Mouse (Mus musculus) heart, adult 18-20 months (tissue): ENCODE results near the gene Cnpy4. TPM values are rescaled to one million over a fixed set of nuclear protein-coding genes. Genes with fewer than 3 reads are reported as not detected.
"Not testable (repeated sequence)": the region's sequence is repeated elsewhere in the genome, so short reads cannot be mapped to it uniquely, and the experiment has no call there.

Source experiments
- DNase-seq, 2 experiments: peaks; one replicate each; pipeline ENCODE4 v3.0.0; 2021 to 2022; ENCODE audit warnings: mixed read lengths in 1 of 2
- microRNA-seq, 2 experiments: library from miRNA; unstranded; fragments of <30 nt; microRNA quantifications; one replicate each; pipeline ENCODE4 v1.2.0; 2022
- total RNA-seq, 2 experiments: library from RNA; stranded (reverse); gene quantifications; 2 replicates each; pipeline ENCODE4 v1.2.3; 2021

The Cnpy4 gene
- total RNA-seq, 2 experiments from 2014 or later = 6.3 to 6.9 TPM

GRCm38 (mm10) chr5:138202086-138202485, 14.8 kb downstream of the Cnpy4 start:
- DNase-seq = no peak

DNA sequence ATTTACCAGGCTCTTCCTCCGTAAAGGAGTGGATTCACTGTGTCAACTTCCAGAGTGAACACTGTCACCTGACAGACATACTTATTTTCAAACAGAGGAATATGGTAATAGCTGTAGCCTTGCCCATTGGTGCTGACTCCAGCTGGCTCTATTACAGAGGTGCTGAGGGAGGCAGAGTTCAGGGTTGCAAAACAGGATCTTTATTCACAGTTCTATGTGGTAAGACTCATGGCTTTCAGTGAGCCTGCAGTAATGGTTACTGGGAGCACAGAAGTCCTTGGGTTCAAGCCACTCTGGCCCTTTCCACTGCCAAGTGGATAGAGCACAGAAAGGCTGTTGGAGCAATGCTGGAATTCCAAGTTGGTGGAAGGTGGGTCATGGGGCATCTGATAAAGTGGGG, 20.0 kb downstream of the Cnpy4 start:
- peak in 1 of 2 experiments; percentile 47 for DNase-seq

DNA sequence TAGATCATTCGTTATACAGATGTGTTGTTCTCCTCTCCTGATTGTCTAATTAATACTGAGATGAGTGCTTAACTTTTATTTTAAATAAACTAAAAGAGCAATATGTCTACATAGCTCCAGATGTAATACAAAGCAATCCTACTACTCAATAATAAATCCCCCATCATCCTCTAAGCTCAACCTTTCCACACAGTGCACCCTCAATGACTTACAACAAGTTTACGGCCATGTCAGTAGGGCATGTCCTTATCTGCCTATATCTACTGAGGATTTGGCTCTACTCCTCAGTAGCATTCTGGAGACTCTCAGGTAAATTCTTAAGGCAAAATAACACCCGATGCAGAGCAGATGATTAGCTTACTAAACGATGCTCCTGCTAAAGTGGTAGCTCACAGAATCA, 20.6 kb downstream of the Cnpy4 start:
- DNase-seq = no peak

GRCm38 (mm10) chr5:138216632-138217031, 29.3 kb downstream of the Cnpy4 start:
- DNase-seq = not testable (repeated sequence)

DNA sequence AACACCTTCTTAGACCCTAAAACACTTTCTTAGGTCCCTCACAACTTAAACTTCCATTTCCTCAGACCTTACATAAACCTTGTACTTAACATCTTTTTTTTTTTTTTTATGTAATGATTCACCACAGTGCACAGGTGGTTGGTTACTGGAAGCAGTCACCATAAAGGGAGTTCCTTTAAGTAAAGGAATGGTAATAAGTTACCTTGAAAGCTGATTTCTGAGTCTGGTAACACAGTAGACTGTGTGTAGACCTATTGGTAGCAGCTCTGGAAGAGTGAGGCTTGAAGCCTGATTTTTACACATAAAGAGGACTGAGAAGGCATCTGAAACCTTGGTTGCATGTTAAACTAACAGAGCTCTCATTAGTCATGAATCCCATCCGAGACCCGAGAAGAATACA, 32.6 kb downstream of the Cnpy4 start:
- DNase-seq = no peak

GRCm38 (mm10) chr5:138222111-138222510, 34.8 kb downstream of the Cnpy4 start:
- peak; percentile 83 to 91 for DNase-seq

- no peak for DNase-seq
Measured at GRCm38 (mm10) chr5:138223287-138223686, 36.0 kb downstream of the Cnpy4 start.

DNA sequence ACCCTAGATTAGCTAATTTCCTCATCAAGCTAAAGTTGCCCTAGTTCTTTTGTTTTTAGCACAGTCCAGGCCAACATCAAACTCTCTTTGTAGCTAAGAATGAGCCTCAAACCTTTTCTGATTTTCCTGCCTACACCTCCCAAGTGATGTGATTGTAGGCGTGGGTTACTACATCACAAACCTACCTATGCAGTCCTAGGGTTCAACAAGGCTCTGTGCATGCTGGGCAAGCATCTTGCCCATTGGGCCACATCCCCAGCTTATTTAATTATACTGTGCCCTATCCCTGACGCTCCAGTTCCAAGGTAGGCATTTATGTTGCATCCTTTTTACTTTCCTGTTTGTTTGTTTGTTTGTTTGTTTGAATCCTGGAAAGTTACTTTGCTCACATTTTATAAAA, 38.4 kb downstream of the Cnpy4 start, which contains the start of gene Nxpe5:
TSS of gene Nxpe5 (plus strand) at position 199 of the 400 bp plus-strand sequence.
- DNase-seq = no peak

- DNase-seq = no peak
Measured at GRCm38 (mm10) chr5:138226491-138226890, 39.2 kb downstream of the Cnpy4 start.

- peak in 1 of 2 experiments; percentile 41 for DNase-seq
Measured at GRCm38 (mm10) chr5:138227367-138227766, 40.1 kb downstream of the Cnpy4 start.

DNA sequence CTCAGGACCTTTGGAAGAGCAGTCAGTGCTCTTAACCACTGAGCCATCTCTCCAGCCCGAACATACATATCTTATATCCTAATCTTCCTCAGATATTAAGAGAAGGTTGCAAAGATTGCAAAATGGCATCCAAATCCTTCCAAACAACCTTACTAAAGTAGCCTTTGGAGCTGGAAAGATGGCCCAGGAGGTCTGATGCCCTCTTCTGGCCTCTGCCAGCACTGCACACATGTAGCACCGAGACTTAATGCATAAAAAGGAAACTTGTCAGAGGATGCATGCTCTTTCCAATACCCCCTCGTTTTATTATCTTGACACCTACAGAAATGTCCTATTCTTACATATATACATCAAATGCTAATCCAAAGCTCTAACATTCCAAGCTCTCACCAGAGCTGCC, 40.7 kb downstream of the Cnpy4 start:
- peak; percentile 16 to 43 for DNase-seq

- peak in 1 of 2 experiments; percentile 12 for DNase-seq
Measured at GRCm38 (mm10) chr5:138229511-138229910, 42.2 kb downstream of the Cnpy4 start.

- no peak for DNase-seq
Measured at GRCm38 (mm10) chr5:138233778-138234177, 46.5 kb downstream of the Cnpy4 start.

DNA sequence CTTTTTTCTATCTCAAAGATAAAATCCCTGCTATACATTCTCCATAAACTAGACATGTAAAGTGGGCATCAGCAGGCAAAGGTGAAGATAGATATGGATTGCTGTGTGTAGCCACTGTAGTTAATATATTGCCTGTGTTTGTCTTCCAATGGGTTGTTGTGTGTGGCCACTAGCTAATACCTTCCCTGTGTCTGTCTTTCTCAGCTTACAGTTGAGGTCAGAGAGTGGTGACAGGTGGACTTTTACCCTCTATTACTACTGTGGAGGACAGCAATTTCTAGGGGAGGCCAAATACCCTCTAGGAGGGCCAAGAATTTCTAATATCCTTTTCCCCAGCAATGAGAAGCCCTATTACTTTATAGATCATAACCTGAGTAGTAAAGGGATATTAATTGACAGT, 46.9 kb downstream of the Cnpy4 start:
- DNase-seq = no peak

- DNase-seq = no peak
Measured at GRCm38 (mm10) chr5:138241511-138241910, 54.2 kb downstream of the Cnpy4 start.

Small RNAs within 50 kb of the gene (microRNA-seq; reads per million reads assigned to microRNA genes)
- gene Mir106b (726 to 1,460 reads per million in 2 experiments), gene Mir25 (494 to 777 reads per million in 2 experiments), gene Mir93 (6,118 to 7,768 reads per million in 2 experiments)

Other genes with a start within 250 kb of the Cnpy4 start
- gene Gjc3, start 224.4 kb upstream of the Cnpy4 start, total RNA-seq = under 1 TPM; 0.15 to 0.26 TPM
- not detected for gene Azgp1, start 206.0 kb upstream of the Cnpy4 start, total RNA-seq
- not detected for gene Smok3a, start 166.2 kb upstream of the Cnpy4 start, total RNA-seq
- gene Smok3b, start 166.1 kb upstream of the Cnpy4 start, total RNA-seq = not detected
- gene Smok3c, start 134.3 kb upstream of the Cnpy4 start, total RNA-seq = not detected
- 10 to 100 TPM; 14.3 to 17.3 TPM for gene Zkscan1, start 102.4 kb upstream of the Cnpy4 start, total RNA-seq
- gene Zscan21, start 70.6 kb upstream of the Cnpy4 start, total RNA-seq = 10 to 100 TPM; 11.4 to 13.6 TPM
- gene Zfp113, start 31.7 kb upstream of the Cnpy4 start, total RNA-seq = 1 to 10 TPM; 6.8 to 8.0 TPM
- 100 to 1,000 TPM; 123 to 129 TPM for gene Cops6, start 26.4 kb upstream of the Cnpy4 start, total RNA-seq
- gene Ap4m1, start 15.5 kb upstream of the Cnpy4 start, total RNA-seq = 1 to 10 TPM; 6.4 to 7.9 TPM
- 10 to 100 TPM in 1 of 2 experiments, 1 to 10 TPM in 1; 9.3 to 11.6 TPM for gene Mcm7, start 15.1 kb upstream of the Cnpy4 start, total RNA-seq
- 10 to 100 TPM; 29.6 to 34.7 TPM for gene Taf6, start within 50 bp of the Cnpy4 start, total RNA-seq
- gene Mblac1, start 6.8 kb downstream of the Cnpy4 start, total RNA-seq = 1 to 10 TPM; 1.9 to 2.8 TPM
- under 1 TPM; 0.47 to 0.57 TPM for gene Nxpe5, start 38.4 kb downstream of the Cnpy4 start, total RNA-seq
- gene Lamtor4, start 68.0 kb downstream of the Cnpy4 start, total RNA-seq = 10 to 100 TPM; 58.7 to 64.6 TPM
- gene BC037034, start 76.5 kb downstream of the Cnpy4 start, total RNA-seq = 1 to 10 TPM; 3.2 to 4.2 TPM
- gene Gal3st4, start 85.4 kb downstream of the Cnpy4 start, total RNA-seq = under 1 TPM; 0.15 to 0.32 TPM
- not detected for gene Gm43720, start 92.5 kb downstream of the Cnpy4 start, total RNA-seq
- under 1 TPM in 1 of 2 experiments, not detected in 1; 0.15 TPM for gene Gpc2, start 92.5 kb downstream of the Cnpy4 start, total RNA-seq
- gene Stag3, start 92.8 kb downstream of the Cnpy4 start, total RNA-seq = not detected
- gene Pvrig, start 154.5 kb downstream of the Cnpy4 start, total RNA-seq = not detected